Mouse (Mus musculus) lung, embryonic 14.5 days (tissue): ENCODE measurements around the gene Gon4l. TPM values are rescaled to one million over a fixed set of nuclear protein-coding genes. Genes with fewer than 3 reads are reported as not detected.
A peak's percentile ranks its signal among the peaks of the same experiment; 100 is the strongest.

ENCODE experiments used
- ATAC-seq: fragments of 200-750 bp; cut with Nextera tagmentation; 2 replicates; pipeline ENCODE4 v1.8.0; 2017; ENCODE audit warnings: mild to moderate bottlenecking, moderate TSS enrichment, moderate library complexity; ENCODE audit not compliant: insufficient read depth
- DNase-seq: peaks from one replicate; pipeline ENCODE4 v3.0.0-alpha.2; 2015
- H3K27ac ChIP-seq: fragments of 300-500 bp; sonication (generic); 2 replicates; pipeline ENCODE4 v1.5.1; 2014; ENCODE audit warnings: low read depth, mild to moderate bottlenecking, moderate library complexity
- H3K27me3 ChIP-seq: fragments of 300-500 bp; sonication (generic); 2 replicates; pipeline ENCODE4 v1.6.1; 2014; ENCODE audit warnings: low read length, control low read depth; ENCODE audit not compliant: insufficient read depth
- H3K36me3 ChIP-seq: fragments of 300-500 bp; sonication (generic); 2 replicates; pipeline ENCODE4 v1.6.1; 2014; ENCODE audit warnings: control low read depth; ENCODE audit not compliant: insufficient read depth
- H3K4me1 ChIP-seq: fragments of 300-500 bp; sonication (generic); 2 replicates; pipeline ENCODE4 v1.6.1; 2014; ENCODE audit warnings: antibody characterized with exemption, control low read depth; ENCODE audit not compliant: insufficient read depth
- H3K4me2 ChIP-seq: fragments of 300-500 bp; sonication (generic); 2 replicates; pipeline ENCODE4 v1.6.1; 2014; ENCODE audit warnings: mild to moderate bottlenecking
- H3K4me3 ChIP-seq: fragments of 300-500 bp; sonication (generic); 2 replicates; pipeline ENCODE4 v1.5.1; 2014; ENCODE audit warnings: low read depth, low read length
- H3K9ac ChIP-seq: fragments of 300-500 bp; sonication (generic); 2 replicates; pipeline ENCODE4 v1.6.1; 2014
- H3K9me3 ChIP-seq: fragments of 300-500 bp; sonication (generic); 2 replicates; pipeline ENCODE4 v1.6.1; 2016; ENCODE audit warnings: low read depth, low read length, control low read depth
- CTCF ChIP-seq: IDR thresholded peaks from 2 replicates; pipeline ENCODE4 v1.5.1; 2016; ENCODE audit warnings: antibody characterized with exemption, low read depth
- WGBS: fragments of 180-500 bp; shearing (Covaris S2); extraction: QIAGEN DNeasy Blood & Tissue Kit; methylation state at CpG from one replicate; pipeline ENCODE4 v1.1.7; 2014; 5-methylcytosine and 5-hydroxymethylcytosine counted together
- polyA plus RNA-seq: library from polyadenylated mRNA; unstranded; fragments of >200 nt; fragmentation: Nextera tagmentation; extraction: Ambion mirVana; gene quantifications from 2 replicates; pipeline ENCODE4 v1.2.1, GENCODE M21; 2014

The Gon4l gene
- polyA plus RNA-seq, 1 experiment from 2014 or later = 17.9 TPM

DNA sequence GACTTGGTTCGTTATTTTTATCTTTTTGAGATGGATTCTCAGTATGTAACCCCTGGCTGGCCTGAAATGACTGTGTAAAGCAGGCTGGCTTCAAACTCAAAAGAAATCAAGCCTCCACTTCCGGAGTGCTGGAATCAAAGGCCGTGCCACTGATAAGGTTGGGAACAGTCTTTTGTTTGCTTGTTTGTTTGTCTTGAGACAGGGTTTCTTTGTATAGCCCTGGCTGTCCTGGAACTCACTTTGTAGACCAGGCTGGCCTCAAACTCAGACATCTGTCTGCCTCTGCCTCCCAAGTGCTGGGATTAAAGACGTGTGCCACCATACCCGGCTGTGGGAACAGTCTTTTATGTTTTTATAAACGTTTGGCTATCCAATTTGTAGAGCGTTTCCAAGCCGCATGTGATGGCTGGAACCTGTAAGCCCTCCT lies 79.4 kb downstream of the Gon4l start:
- peak overlapping the region; percentile 86 for H3K4me2 ChIP-seq
- H3K9me3 ChIP-seq = no peaks in the 10 kb centered on the region
- no peak for ATAC-seq
- H3K27me3 ChIP-seq = no peaks in the 10 kb centered on the region
- peak overlapping the region; percentile 44 for H3K27ac ChIP-seq
- peaks cover 32% of the 10 kb centered on the region for H3K36me3 ChIP-seq
- peak overlapping the region; percentile 71 for H3K9ac ChIP-seq
- peaks cover 8% of the 10 kb centered on the region; the same call in 1 of the 2 replicates for H3K4me1 ChIP-seq
- WGBS = 22% methylated on average over 8 of the region's 8 CpGs
- no peak for DNase-seq
- H3K4me3 ChIP-seq = peak overlapping the region; percentile 68
- no peak for TF ChIP-seq CTCF

DNA sequence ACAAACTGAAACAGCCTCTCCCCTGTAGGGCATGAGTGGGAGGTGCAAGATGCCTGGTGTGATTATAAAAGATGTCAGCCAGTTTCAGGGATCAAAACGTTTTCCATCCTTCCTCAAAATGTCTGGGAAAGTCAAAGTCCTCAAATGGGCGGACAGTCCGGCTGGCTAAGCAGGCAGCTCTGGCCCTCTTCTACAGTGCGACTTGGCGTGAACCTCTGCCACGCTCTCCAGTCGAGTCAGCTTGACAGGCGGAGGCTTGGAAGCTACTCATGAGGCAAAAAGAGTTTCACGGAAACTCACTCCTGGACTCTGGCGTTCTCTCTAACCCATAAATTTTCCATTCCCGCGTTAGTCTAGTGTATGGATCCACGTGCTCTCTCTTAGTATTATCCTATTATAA lies 84.0 kb downstream of the Gon4l start:
- Histone ChIP-seq H3K4me1 (peaks cover 4% of the 10 kb centered on the region; the same call in 1 of the 2 replicates), H3K27ac (no peak overlapping the region), H3K9me3 (no peaks in the 10 kb centered on the region), H3K4me3 (no peak overlapping the region), H3K36me3 (peaks cover 33% of the 10 kb centered on the region), H3K9ac (no peak overlapping the region), H3K27me3 (no peaks in the 10 kb centered on the region), H3K4me2 (no peak overlapping the region)
- WGBS = 72% methylated on average over 13 of the region's 13 CpGs
- DNase-seq (no peak), ATAC-seq (no peak)
- TF ChIP-seq CTCF = no peak

DNA sequence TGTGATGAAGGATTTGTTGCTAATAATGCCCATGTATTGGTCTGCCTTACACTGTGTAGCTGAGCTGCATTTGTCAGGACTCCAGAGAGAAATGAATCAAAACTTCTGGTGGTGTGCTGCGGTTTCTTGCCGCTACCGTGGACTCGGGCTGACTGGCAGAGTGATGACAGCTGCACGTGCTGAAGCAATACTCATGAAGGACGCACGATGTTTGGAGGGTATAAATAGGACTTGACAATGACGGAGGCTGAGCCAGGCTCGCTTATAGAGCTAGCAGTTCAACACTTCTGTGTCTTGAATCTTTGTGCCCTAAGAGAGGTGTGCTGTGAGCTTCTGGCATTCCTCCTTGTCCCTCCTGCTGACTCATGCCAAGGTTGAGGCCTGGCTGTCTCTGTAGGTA lies 86.4 kb downstream of the Gon4l start:
- WGBS = 91% methylated on average over 9 of the region's 9 CpGs
- Histone ChIP-seq H3K4me1 (no peaks in the 10 kb centered on the region), H3K9ac (no peak overlapping the region), H3K36me3 (peaks cover 55% of the 10 kb centered on the region), H3K9me3 (no peaks in the 10 kb centered on the region), H3K27me3 (no peaks in the 10 kb centered on the region), H3K27ac (no peak overlapping the region), H3K4me3 (no peak overlapping the region), H3K4me2 (no peak overlapping the region)
- DNase-seq = no peak
- ATAC-seq = no peak
- TF ChIP-seq CTCF = no peak

DNA sequence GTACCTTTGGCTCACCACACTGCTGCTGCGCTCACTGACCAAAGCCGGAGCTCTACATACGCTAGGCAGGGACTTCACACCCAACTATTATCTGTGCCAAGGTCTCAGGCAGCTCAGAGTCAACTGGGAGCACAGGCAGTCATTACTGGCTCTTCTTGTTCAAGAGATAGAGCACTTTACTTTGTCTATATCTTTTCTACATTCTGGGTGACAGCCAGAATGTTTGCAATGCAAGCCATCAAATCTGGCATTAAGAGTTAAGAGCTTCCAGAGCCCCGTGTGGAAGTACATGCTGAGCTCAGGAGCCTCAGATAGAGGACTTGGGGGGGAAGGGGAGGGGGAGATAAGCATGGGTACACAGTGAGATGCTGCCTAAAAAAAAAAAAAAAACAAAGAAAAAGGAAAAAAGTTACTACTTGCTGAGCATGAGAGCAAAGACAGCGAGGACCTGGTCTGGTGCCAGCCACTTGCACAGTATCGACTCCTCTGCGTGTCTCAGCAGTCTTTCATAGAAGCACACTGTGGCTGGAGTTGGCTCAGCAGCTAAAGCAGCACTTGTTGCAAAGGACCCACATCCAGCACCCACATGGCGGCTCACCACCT lies 89.1 kb downstream of the Gon4l start:
- peaks cover 82% of the 10 kb centered on the region for H3K36me3 ChIP-seq
- ATAC-seq (no peak), DNase-seq (no peak)
- no peak overlapping the region for H3K9ac ChIP-seq
- WGBS = 85% methylated on average over 8 of the region's 8 CpGs
- H3K9me3 ChIP-seq = no peaks in the 10 kb centered on the region
- H3K4me2 ChIP-seq = no peak overlapping the region
- TF ChIP-seq CTCF = no peak
- H3K27me3 ChIP-seq = no peaks in the 10 kb centered on the region
- no peak overlapping the region for H3K27ac ChIP-seq
- H3K4me1 ChIP-seq = no peaks in the 10 kb centered on the region
- no peak overlapping the region for H3K4me3 ChIP-seq

DNA sequence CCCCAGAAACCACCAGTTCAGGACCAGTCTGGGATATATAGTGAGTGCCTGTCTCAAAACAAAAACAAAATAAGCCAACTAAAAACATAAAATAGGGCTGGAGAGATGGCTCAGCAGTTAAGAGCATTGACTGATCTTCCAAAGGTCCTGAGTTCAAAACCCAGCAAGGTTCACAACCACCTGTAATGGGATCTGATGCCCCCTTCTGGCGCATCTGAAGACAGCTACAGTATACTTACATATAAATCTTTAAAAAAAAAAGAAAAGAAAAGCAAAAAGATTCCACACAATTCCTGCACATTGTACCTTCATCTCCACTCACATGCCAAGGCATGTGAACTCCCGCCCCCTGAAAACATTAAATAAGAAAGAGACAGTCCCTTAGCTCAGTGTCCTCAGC lies 90.6 kb downstream of the Gon4l start:
- no peak overlapping the region for H3K4me2 ChIP-seq
- H3K27me3 ChIP-seq = no peaks in the 10 kb centered on the region
- no peak overlapping the region for H3K9ac ChIP-seq
- H3K27ac ChIP-seq = no peak overlapping the region
- H3K4me3 ChIP-seq = no peak overlapping the region
- ATAC-seq (no peak), DNase-seq (no peak)
- no peaks in the 10 kb centered on the region for H3K9me3 ChIP-seq
- peaks cover 97% of the 10 kb centered on the region for H3K36me3 ChIP-seq
- no peaks in the 10 kb centered on the region for H3K4me1 ChIP-seq
- 82% methylated on average over 2 of the region's 2 CpGs for WGBS
- peak; percentile 9; the same call in 1 of the 2 replicates for TF ChIP-seq CTCF

DNA sequence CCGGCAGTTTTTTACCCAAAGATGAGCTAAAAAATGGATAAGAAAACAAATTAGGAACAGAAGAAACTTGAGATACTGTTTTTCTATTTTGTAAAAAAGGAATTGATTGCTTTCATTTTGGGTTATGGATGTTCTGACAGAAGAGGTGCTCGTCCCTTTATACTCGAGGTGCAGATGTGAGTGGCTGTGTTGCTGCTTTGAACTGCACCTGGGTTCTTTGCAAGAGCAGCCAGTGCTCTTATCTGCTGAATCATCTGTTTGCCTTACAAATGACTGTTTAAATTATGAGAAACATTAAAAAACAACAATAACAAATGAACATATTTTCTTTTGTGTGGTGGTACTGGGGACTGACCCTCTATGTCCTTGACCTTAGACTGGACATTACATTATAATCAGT lies 94.5 kb downstream of the Gon4l start:
- no peak for ATAC-seq
- Histone ChIP-seq H3K9me3 (no peaks in the 10 kb centered on the region), H3K36me3 (peaks cover 89% of the 10 kb centered on the region), H3K27me3 (no peaks in the 10 kb centered on the region), H3K4me2 (no peak overlapping the region), H3K9ac (no peak overlapping the region), H3K27ac (no peak overlapping the region), H3K4me1 (no peaks in the 10 kb centered on the region), H3K4me3 (no peak overlapping the region)
- WGBS = 76% methylated on average over 3 of the region's 3 CpGs
- TF ChIP-seq CTCF = no peak
- DNase-seq = no peak

DNA sequence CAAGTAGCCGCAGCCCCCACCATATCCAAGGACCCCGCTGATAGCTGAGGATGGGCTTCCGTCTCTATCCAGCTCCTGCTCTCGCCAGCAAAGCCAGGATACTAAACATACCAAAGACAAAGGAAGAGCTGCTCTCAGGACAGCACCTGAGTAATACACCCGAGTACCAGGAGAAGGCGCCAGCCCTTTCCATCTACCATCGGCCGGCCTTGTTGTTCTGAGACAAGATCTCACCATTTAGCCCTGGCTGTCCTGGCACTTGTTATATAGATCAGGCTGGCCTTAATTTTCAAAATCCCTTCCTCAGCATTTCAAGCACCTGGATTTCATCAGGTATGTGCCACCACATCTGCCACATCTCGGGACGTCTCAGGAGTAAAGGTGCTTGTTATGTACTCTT lies 104.0 kb downstream of the Gon4l start:
- no peak for ATAC-seq
- Histone ChIP-seq H3K36me3 (peaks cover 74% of the 10 kb centered on the region), H3K4me1 (no peaks in the 10 kb centered on the region), H3K4me2 (no peak overlapping the region), H3K27ac (no peak overlapping the region), H3K9ac (no peak overlapping the region), H3K4me3 (no peak overlapping the region), H3K9me3 (no peaks in the 10 kb centered on the region), H3K27me3 (no peaks in the 10 kb centered on the region)
- 87% methylated on average over 10 of the region's 10 CpGs for WGBS
- no peak for DNase-seq
- TF ChIP-seq CTCF = no peak
